Mouse (Mus musculus) mouse embryonic stem cell (cell line): ENCODE data around the gene Psg17.
"Not testable (repeated sequence)": the region's sequence is repeated elsewhere in the genome, so short reads cannot be mapped to it uniquely, and the experiment has no call there.

ENCODE experiments used
- in situ Hi-C, 2 experiments: fragments of 300-500 bp; cut with MboI; formaldehyde crosslinking; loops; 1 replicate in 1 of 2; 3 replicates in 1 of 2; pipeline ENCODE4 v1.14.3; 2019 to 2020; ENCODE audit warnings: low sequenced_read_pairs in 2 of 2, low pct_unique_long_range_greater_than_20kb in 1 of 2, mixed read lengths in 1 of 2; ENCODE audit not compliant: unreplicated experiment in 1 of 2

The Psg17 gene

DNA sequence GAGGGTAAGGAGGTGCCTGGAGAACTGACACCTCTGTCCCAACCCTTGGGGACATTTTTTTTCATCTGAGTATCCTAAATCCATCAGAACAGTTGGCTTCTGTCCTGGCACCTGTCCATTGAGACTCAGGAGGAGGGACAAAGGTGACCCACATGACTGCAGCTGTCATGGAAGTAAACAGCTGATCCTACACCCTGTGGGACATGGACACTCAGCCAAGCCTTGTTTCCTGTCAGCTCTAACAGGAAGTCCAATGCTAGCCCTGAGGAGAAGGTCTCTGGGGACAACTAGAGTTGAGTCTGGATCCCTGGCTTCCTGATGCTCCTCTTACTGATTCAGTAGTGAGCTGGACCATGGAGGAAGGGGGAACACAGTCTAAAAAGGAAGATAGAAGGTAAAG lies 30.7 kb downstream of the Psg17 start:
- in situ Hi-C loops = loop anchor here in 1 of 2 experiments (10.0 kb wide), 1 partner anchor 66 kb away; no protein-coding TSS in a partner anchor

DNA sequence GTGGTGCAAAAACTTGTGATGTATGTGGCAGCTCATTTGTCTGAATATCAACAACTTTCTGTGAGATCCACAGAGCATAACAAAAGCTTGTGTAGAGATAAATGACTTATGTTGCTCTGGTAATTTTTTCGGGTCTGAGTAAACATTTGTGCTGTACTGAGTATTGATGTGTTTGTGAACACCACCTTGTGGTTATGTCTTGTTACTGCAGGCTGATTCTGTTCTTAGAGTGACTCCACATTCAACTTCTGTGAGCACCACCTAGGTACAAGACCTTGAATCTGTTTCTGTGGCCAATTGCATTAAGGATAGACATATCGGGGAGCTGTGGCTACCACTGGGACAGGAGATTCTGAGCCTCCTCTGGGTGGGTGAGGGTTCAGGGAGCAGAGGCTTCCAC lies 40.1 kb downstream of the Psg17 start:
- in situ Hi-C loops = not testable (repeated sequence)

DNA sequence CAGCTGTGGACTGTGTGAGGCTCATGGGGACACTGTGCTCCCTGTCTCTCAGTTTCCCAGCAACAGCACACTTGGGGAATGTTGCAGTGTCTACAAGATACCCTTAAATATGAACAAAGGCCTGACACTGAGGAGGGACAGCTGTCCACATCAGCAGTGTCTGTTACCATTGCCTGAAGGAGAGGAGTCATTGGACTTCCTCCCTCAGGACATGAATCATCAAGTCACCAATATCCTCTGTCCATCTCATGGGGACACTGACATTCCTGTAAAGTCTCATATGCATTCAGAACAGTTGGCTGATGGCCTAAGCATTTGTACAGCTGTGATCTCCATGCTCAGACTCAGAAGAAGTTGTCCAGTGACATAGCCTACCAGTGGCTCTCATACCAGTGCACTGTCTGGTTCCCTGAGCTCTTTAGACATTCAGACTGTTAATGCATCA lies 42.0 kb downstream of the Psg17 start:
- in situ Hi-C loops = no loop called here
